Mouse (Mus musculus): ENCODE results near the gene Antxr2.

GRCm38 (mm10) chr5:98005751-98006150 is 25.1 kb downstream of the Antxr2 start:
- TF ChIP-seq GATA1 (IDR thresholded peaks at IDR 0.05; ENCODE audit: low read length) (no peak), TAL1 (IDR thresholded peaks at IDR 0.05; ENCODE audit: low read length) (no peak)

Measured in erythroblast, embryonic 14.5 days (primary cell).